Mouse (Mus musculus) midbrain, postnatal 0 days (tissue): ENCODE data around the gene Ahnak2. TPM values are rescaled to one million over a fixed set of nuclear protein-coding genes. Genes with fewer than 3 reads are reported as not detected.

Experiments used
- ATAC-seq: fragments of 200-750 bp; cut with Nextera tagmentation; 2 replicates; pipeline ENCODE4 v1.8.0; 2017; ENCODE audit warnings: moderate number of reproducible peaks, mild to moderate bottlenecking, moderate TSS enrichment, moderate library complexity; ENCODE audit not compliant: low FRiP score
- DNase-seq: peaks from one replicate; pipeline ENCODE4 v3.0.0-alpha.2; 2015; ENCODE audit warnings: low spot score
- H3K27ac ChIP-seq: fragments of 300-500 bp; sonication (generic); 2 replicates; pipeline ENCODE4 v1.5.1; 2014; ENCODE audit warnings: low read depth, mild to moderate bottlenecking, low read length, mixed read lengths
- H3K27me3 ChIP-seq: fragments of 300-500 bp; sonication (generic); 2 replicates; pipeline ENCODE4 v1.6.1; 2014; ENCODE audit warnings: low read length, control low read depth, mixed read lengths; ENCODE audit not compliant: insufficient read depth
- H3K36me3 ChIP-seq: fragments of 300-500 bp; sonication (generic); 2 replicates; pipeline ENCODE4 v1.6.1; 2014; ENCODE audit warnings: low read length, control low read depth, mixed read lengths; ENCODE audit not compliant: insufficient read depth
- H3K4me1 ChIP-seq: fragments of 300-500 bp; sonication (generic); 2 replicates; pipeline ENCODE4 v1.6.1; 2014; ENCODE audit warnings: mild to moderate bottlenecking, control low read depth, antibody characterized with exemption, low read length, mixed read lengths; ENCODE audit not compliant: insufficient read depth
- H3K4me2 ChIP-seq: fragments of 300-500 bp; sonication (generic); 2 replicates; pipeline ENCODE4 v1.6.1; 2014; ENCODE audit warnings: low read depth, mild to moderate bottlenecking, low read length, mixed read lengths; ENCODE audit not compliant: poor library complexity, severe bottlenecking
- H3K4me3 ChIP-seq: fragments of 300-500 bp; sonication (generic); 2 replicates; pipeline ENCODE4 v1.5.1; 2014; ENCODE audit warnings: low read depth, mild to moderate bottlenecking, low read length, moderate library complexity
- H3K9ac ChIP-seq: fragments of 300-500 bp; sonication (generic); replicated peaks from 2 replicates; pipeline ENCODE4 v1.6.1; 2014; ENCODE audit warnings: mild to moderate bottlenecking, low read length, moderate library complexity, mixed read lengths; ENCODE audit not compliant: poor library complexity, severe bottlenecking
- H3K9me3 ChIP-seq: fragments of 300-500 bp; sonication (generic); 2 replicates; pipeline ENCODE4 v1.6.1; 2016; ENCODE audit warnings: low read length, control low read depth
- CTCF ChIP-seq: IDR thresholded peaks from 2 replicates; pipeline ENCODE4 v1.5.1; 2016; ENCODE audit warnings: antibody characterized with exemption, mild to moderate bottlenecking
- WGBS: fragments of 180-500 bp; shearing (Covaris S2); extraction: QIAGEN DNeasy Blood & Tissue Kit; methylation state at CpG from one replicate; pipeline ENCODE4 v1.1.7; 2014; 5-methylcytosine and 5-hydroxymethylcytosine counted together
- polyA plus RNA-seq: library from polyadenylated mRNA; unstranded; fragments of >200 nt; fragmentation: Nextera tagmentation; extraction: Ambion mirVana; gene quantifications from 2 replicates; pipeline ENCODE4 v1.2.1, GENCODE M21; 2015
- total RNA-seq: library from RNA; depleted of rRNA; stranded (reverse); fragments of >200 nt; gene quantifications from 2 replicates; pipeline ENCODE4 v1.2.3, GENCODE M21; 2014

The Ahnak2 gene
- total and polyA plus RNA-seq, 2 experiments from 2014 or later: 1.9 to 6.1 TPM

GRCm38 (mm10) chr12:112738281-112739022 is 64.0 kb downstream of the Ahnak2 start:
- Histone ChIP-seq H3K9ac (no peak overlapping the region), H3K4me1 (no peaks in the 10 kb centered on the region), H3K36me3 (peaks cover 72% of the 10 kb centered on the region), H3K27me3 (no peaks in the 10 kb centered on the region), H3K9me3 (no peaks in the 10 kb centered on the region), H3K27ac (no peak overlapping the region), H3K4me2 (no peak overlapping the region), H3K4me3 (no peak overlapping the region)
- WGBS: 92% methylated on average over 31 of the region's 31 CpGs
- ATAC-seq (no peak), DNase-seq (no peak)
- TF ChIP-seq CTCF: no peak

GRCm38 (mm10) chr12:112737761-112738160 is 64.7 kb downstream of the Ahnak2 start:
- H3K9me3 ChIP-seq: no peaks in the 10 kb centered on the region
- DNase-seq: peak; percentile 58
- no peak overlapping the region for H3K27ac ChIP-seq
- H3K4me2 ChIP-seq: no peak overlapping the region
- no peaks in the 10 kb centered on the region for H3K27me3 ChIP-seq
- 81% methylated on average over 14 of the region's 14 CpGs for WGBS
- TF ChIP-seq CTCF: no peak
- no peak for ATAC-seq
- H3K4me1 ChIP-seq: no peaks in the 10 kb centered on the region
- H3K36me3 ChIP-seq: peaks cover 76% of the 10 kb centered on the region
- no peak overlapping the region for H3K9ac ChIP-seq
- H3K4me3 ChIP-seq: no peak overlapping the region

- ATAC-seq (no peak), DNase-seq (no peak)
- H3K4me2 ChIP-seq: no peak overlapping the region
- no peak overlapping the region for H3K4me3 ChIP-seq
- 90% methylated on average over 7 of the region's 7 CpGs for WGBS
- no peak overlapping the region for H3K27ac ChIP-seq
- peaks cover 83% of the 10 kb centered on the region for H3K36me3 ChIP-seq
- H3K27me3 ChIP-seq: no peaks in the 10 kb centered on the region
- H3K9ac ChIP-seq: no peak overlapping the region
- H3K4me1 ChIP-seq: no peaks in the 10 kb centered on the region
- H3K9me3 ChIP-seq: no peaks in the 10 kb centered on the region
- no peak for TF ChIP-seq CTCF
Measured at GRCm38 (mm10) chr12:112737081-112737480, 65.4 kb downstream of the Ahnak2 start.

- ATAC-seq (no peak), DNase-seq (no peak)
- Histone ChIP-seq H3K4me2 (no peak overlapping the region), H3K9ac (no peak overlapping the region), H3K4me3 (no peak overlapping the region), H3K9me3 (no peaks in the 10 kb centered on the region), H3K27ac (no peak overlapping the region), H3K4me1 (no peaks in the 10 kb centered on the region), H3K27me3 (no peaks in the 10 kb centered on the region), H3K36me3 (peaks cover 87% of the 10 kb centered on the region)
- 89% methylated on average over 10 of the region's 10 CpGs for WGBS
- no peak for TF ChIP-seq CTCF
Measured at GRCm38 (mm10) chr12:112736636-112736925, 65.9 kb downstream of the Ahnak2 start.

GRCm38 (mm10) chr12:112735896-112736635 is 66.4 kb downstream of the Ahnak2 start:
- H3K36me3 ChIP-seq: peaks cover 83% of the 10 kb centered on the region
- no peak overlapping the region for H3K4me2 ChIP-seq
- ATAC-seq (no peak), DNase-seq (no peak)
- H3K4me3 ChIP-seq: no peak overlapping the region
- no peak for TF ChIP-seq CTCF
- WGBS: 82% methylated on average over 29 of the region's 29 CpGs
- no peaks in the 10 kb centered on the region for H3K27me3 ChIP-seq
- H3K9ac ChIP-seq: no peak overlapping the region
- no peaks in the 10 kb centered on the region for H3K4me1 ChIP-seq
- H3K27ac ChIP-seq: no peak overlapping the region
- H3K9me3 ChIP-seq: no peaks in the 10 kb centered on the region
